Mouse (Mus musculus) limb, embryonic 12.5 days (tissue): ENCODE measurements around the gene Fen1. TPM values are rescaled to one million over a fixed set of nuclear protein-coding genes. Genes with fewer than 3 reads are reported as not detected.
"Not testable (repeated sequence)": the region's sequence is repeated elsewhere in the genome, so short reads cannot be mapped to it uniquely, and the experiment has no call there.

Experiments
- ATAC-seq: fragments of 200-750 bp; cut with Nextera tagmentation; 2 replicates; pipeline ENCODE4 v1.8.0; 2017; ENCODE audit warnings: low read depth, moderate TSS enrichment; ENCODE audit not compliant: insufficient number of reproducible peaks, insufficient read depth, low FRiP score, low TSS enrichment
- H3K27ac ChIP-seq: fragments of 300-500 bp; sonication (generic); 2 replicates; pipeline ENCODE4 v1.5.1; 2016; ENCODE audit warnings: mild to moderate bottlenecking, moderate library complexity
- H3K27me3 ChIP-seq: fragments of 300-500 bp; sonication (generic); 2 replicates; pipeline ENCODE4 v1.6.1; 2016; ENCODE audit warnings: mild to moderate bottlenecking, moderate library complexity
- H3K36me3 ChIP-seq: fragments of 300-500 bp; sonication (generic); 2 replicates; pipeline ENCODE4 v1.6.1; 2016; ENCODE audit warnings: mild to moderate bottlenecking, moderate library complexity
- H3K4me1 ChIP-seq: fragments of 300-500 bp; sonication (generic); replicated peaks from 2 replicates; pipeline ENCODE4 v1.6.1; 2016
- H3K4me2 ChIP-seq: fragments of 300-500 bp; sonication (generic); 2 replicates; pipeline ENCODE4 v1.6.1; 2016; ENCODE audit warnings: mild to moderate bottlenecking, moderate library complexity
- H3K4me3 ChIP-seq: fragments of 300-500 bp; sonication (generic); replicated peaks from 2 replicates; pipeline ENCODE4 v1.5.1; 2016; ENCODE audit warnings: mild to moderate bottlenecking
- H3K9ac ChIP-seq: fragments of 300-500 bp; sonication (generic); replicated peaks from 2 replicates; pipeline ENCODE4 v1.6.1; 2016; ENCODE audit warnings: mild to moderate bottlenecking, moderate library complexity
- H3K9me3 ChIP-seq: fragments of 300-500 bp; sonication (generic); 2 replicates; pipeline ENCODE4 v1.6.1; 2016; ENCODE audit warnings: mild to moderate bottlenecking, moderate library complexity
- WGBS: fragments of 180-500 bp; shearing (Covaris S2); methylation state at CpG from one replicate; pipeline ENCODE4 v1.1.7; 2016; 5-methylcytosine and 5-hydroxymethylcytosine counted together
- microRNA-seq: library from miRNA; unstranded; fragments of <30 nt; microRNA quantifications from one replicate; pipeline ENCODE4, GENCODE M21; 2017
- polyA plus RNA-seq: library from polyadenylated mRNA; unstranded; fragments of >200 nt; fragmentation: Nextera tagmentation; extraction: Ambion mirVana; gene quantifications from 2 replicates; pipeline ENCODE4 v1.2.1, GENCODE M21; 2016

Fen1 gene
- polyA plus RNA-seq, 1 experiment from 2014 or later: 115 TPM

DNA sequence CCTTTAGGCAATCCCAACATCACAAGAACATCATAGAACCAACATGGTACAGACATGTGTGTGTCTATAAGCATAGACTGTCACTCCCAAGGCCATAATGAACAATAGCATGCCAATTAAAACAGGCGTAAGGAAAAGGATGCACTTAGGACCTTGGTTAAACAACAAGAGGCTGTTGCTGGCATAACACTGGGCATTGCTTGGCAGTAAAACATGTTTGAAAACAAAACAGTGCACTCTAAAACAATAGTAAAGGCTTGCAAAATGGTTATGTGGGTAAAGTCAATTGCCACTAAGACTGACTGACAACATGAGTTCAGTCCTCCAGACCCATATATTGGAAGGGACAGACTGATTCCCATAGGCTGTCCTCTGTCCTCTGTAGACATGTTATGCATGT lies 36.0 kb downstream of the Fen1 start:
- no peak for ATAC-seq

GRCm38 (mm10) chr19:10167112-10167511 lies 36.9 kb downstream of the Fen1 start:
- 82% methylated on average over 4 of the region's 4 CpGs for WGBS
- H3K36me3 ChIP-seq: no peaks in the 10 kb centered on the region
- no peak overlapping the region for H3K27ac ChIP-seq
- no peak for ATAC-seq
- H3K4me2 ChIP-seq: no peak overlapping the region
- H3K27me3 ChIP-seq: no peaks in the 10 kb centered on the region
- no peaks in the 10 kb centered on the region for H3K4me1 ChIP-seq
- H3K4me3 ChIP-seq: no peak overlapping the region
- H3K9me3 ChIP-seq: 0 out of 2 replicates have a peak, but pooled peaks cover 4% of the 10 kb centered on the region
- H3K9ac ChIP-seq: no peak overlapping the region

More for the DNA sequence above, 36.0 kb downstream of the Fen1 start:
- Histone ChIP-seq H3K4me2 (no peak overlapping the region), H3K9ac (no peak overlapping the region), H3K27ac (no peak overlapping the region), H3K4me1 (no peaks in the 10 kb centered on the region), H3K9me3 (no peaks in the 10 kb centered on the region), H3K27me3 (no peaks in the 10 kb centered on the region), H3K4me3 (no peak overlapping the region), H3K36me3 (no peaks in the 10 kb centered on the region)
- 88% methylated on average over 1 of the region's 1 CpGs for WGBS

- H3K36me3 ChIP-seq, H3K27ac ChIP-seq, H3K9me3 ChIP-seq, H3K4me3 ChIP-seq, H3K27me3 ChIP-seq, H3K4me1 ChIP-seq, H3K4me2 ChIP-seq, ATAC-seq, H3K9ac ChIP-seq: not testable (repeated sequence)
- WGBS: 79% methylated on average over 4 of the region's 4 CpGs
Observed at GRCm38 (mm10) chr19:10165928-10166327, 38.0 kb downstream of the Fen1 start.

DNA sequence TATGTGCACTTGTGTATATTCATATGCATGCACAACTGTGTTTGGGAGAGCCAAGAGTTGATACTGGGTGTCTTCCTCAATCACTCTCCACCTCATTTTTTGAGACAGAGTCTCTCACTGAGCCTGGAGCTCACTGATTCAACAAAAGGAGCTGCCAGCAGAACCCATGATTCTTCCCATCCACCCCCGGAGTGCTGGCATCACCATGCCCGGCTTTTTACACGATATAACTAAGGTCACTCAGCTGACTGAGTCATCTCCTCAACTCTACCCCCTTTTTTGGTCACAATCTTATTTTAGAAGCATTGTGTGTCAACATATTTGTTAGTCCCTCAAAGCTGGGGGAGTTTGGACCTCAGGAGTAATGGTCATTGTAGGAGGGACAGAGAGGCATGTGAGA lies 40.1 kb downstream of the Fen1 start:
- H3K4me3 ChIP-seq: no peak overlapping the region
- H3K27me3 ChIP-seq: no peaks in the 10 kb centered on the region
- H3K9me3 ChIP-seq: 0 out of 2 replicates have a peak, but pooled peaks cover 4% of the 10 kb centered on the region
- ATAC-seq: no peak
- no peaks in the 10 kb centered on the region for H3K36me3 ChIP-seq
- H3K9ac ChIP-seq: no peak overlapping the region
- H3K27ac ChIP-seq: no peak overlapping the region
- H3K4me1 ChIP-seq: no peaks in the 10 kb centered on the region
- 86% methylated on average over 3 of the region's 3 CpGs for WGBS
- no peak overlapping the region for H3K4me2 ChIP-seq

GRCm38 (mm10) chr19:10157725-10158124 lies 46.2 kb downstream of the Fen1 start:
- Histone ChIP-seq H3K27me3 (no peaks in the 10 kb centered on the region), H3K4me3 (no peak overlapping the region), H3K9me3 (0 out of 2 replicates have a peak, but pooled peaks cover 4% of the 10 kb centered on the region), H3K36me3 (no peaks in the 10 kb centered on the region), H3K4me1 (no peaks in the 10 kb centered on the region), H3K4me2 (no peak overlapping the region), H3K27ac (no peak overlapping the region), H3K9ac (no peak overlapping the region)
- ATAC-seq: no peak
- WGBS: 57% methylated on average over 2 of the region's 2 CpGs

- Histone ChIP-seq H3K4me2 (no peak overlapping the region), H3K27me3 (no peaks in the 10 kb centered on the region), H3K27ac (no peak overlapping the region), H3K4me1 (no peaks in the 10 kb centered on the region), H3K9ac (no peak overlapping the region), H3K36me3 (no peaks in the 10 kb centered on the region), H3K4me3 (no peak overlapping the region), H3K9me3 (no peaks in the 10 kb centered on the region)
- no peak for ATAC-seq
- WGBS: 39% methylated on average over 3 of the region's 3 CpGs
Observed at GRCm38 (mm10) chr19:10149189-10149588, 54.8 kb downstream of the Fen1 start.

Small RNAs within 50 kb of the gene (microRNA-seq; reads per million reads assigned to microRNA genes)
- 1.2 reads per million for gene Mir6993

Other genes starting within 250 kb of the Fen1 start
- gene Fth1, start 223.6 kb downstream of the Fen1 start, polyA plus RNA-seq: 1,334 and 1,385 TPM in 2 replicates
- gene Best1, start 202.5 kb downstream of the Fen1 start, polyA plus RNA-seq: 2.2 and 2.3 TPM in 2 replicates
- gene Rab3il1, start 202.5 kb downstream of the Fen1 start, polyA plus RNA-seq: 32.0 and 35.8 TPM in 2 replicates
- gene Fads3, start 162.6 kb downstream of the Fen1 start, polyA plus RNA-seq: 5.8 and 5.9 TPM in 2 replicates
- 117 and 124 TPM in 2 replicates for gene Fads2, start 102.4 kb downstream of the Fen1 start, polyA plus RNA-seq
- gene Fads1, start 21.3 kb downstream of the Fen1 start, polyA plus RNA-seq: 134 and 144 TPM in 2 replicates
- gene Tmem258, start 155 bp downstream of the Fen1 start, polyA plus RNA-seq: 417 and 421 TPM in 2 replicates
- 2.6 and 2.7 TPM in 2 replicates for gene Myrf, start 36.6 kb upstream of the Fen1 start, polyA plus RNA-seq
- gene Dagla, start 100.7 kb upstream of the Fen1 start, polyA plus RNA-seq: 1.8 and 2.4 TPM in 2 replicates
- gene Syt7, start 184.9 kb upstream of the Fen1 start, polyA plus RNA-seq: 0.33 and 0.84 TPM in 2 replicates